Mouse (Mus musculus): ENCODE measurements at regions not wholly inside any gene's neighbourhood (a gene's known extent, or its start where the extent isn't known, plus 50 kb on each side); places are given as distances from the start of the nearest gene placed in this dataset.
A peak's percentile ranks its signal among the peaks of the same experiment; 100 is the strongest.

DNA sequence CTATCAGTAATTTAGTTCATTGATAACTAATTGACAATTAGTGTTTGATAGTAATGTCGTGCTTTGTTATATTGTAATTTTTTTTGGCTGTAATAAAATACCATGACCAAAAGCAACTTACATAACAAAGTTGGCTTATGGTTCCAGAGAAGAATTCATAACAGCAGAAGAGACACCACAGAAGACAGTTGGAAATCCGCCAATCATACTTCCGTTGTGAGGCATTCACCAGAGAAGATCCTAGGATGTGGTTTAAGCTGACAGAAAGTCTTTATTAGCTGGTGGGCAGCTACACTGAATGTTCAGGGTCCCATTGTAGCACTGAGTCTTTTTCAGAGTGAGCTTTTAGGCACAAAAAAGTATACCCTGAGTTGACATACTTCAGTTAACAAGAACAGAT, 109.9 kb downstream of the Sec23a start:
- no peaks in the 10 kb centered on the region for H3K36me3 ChIP-seq
- no peak overlapping the region for H3K4me3 ChIP-seq (replicated peaks)
- H3K27me3 ChIP-seq: no peaks in the 10 kb centered on the region
- H3K9ac ChIP-seq (replicated peaks): no peak overlapping the region
- no peaks in the 10 kb centered on the region for H3K4me1 ChIP-seq (replicated peaks)
- no peaks in the 10 kb centered on the region for H3K9me3 ChIP-seq
- H3K27ac ChIP-seq: no peak overlapping the region
- no peak overlapping the region for H3K4me2 ChIP-seq (replicated peaks)
- WGBS: 87% methylated on average over 3 of the region's 3 CpGs
- ATAC-seq: no peak

DNA sequence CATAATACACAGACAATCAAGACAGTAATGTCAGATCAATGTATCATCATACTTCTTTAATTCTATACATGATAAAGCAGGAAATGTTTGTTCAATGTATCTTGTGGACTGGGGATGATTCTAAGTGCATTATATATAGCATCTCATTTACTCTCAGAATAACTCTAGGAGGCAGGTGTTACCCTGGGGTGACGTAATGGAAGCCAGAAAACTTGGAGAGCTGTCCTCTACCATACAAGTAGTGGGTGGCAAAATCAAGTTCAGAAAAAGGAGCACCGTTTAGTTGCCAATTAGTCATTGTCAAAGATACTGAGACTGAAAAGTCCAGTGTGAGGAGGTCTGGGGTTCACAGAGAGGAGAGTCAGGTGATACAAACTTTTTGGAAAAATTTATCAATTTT, 136.0 kb downstream of the Sec23a start:
- Histone ChIP-seq H3K4me2 (replicated peaks) (no peak overlapping the region), H3K27me3 (no peaks in the 10 kb centered on the region), H3K27ac (no peak overlapping the region), H3K4me3 (replicated peaks) (no peak overlapping the region), H3K36me3 (no peaks in the 10 kb centered on the region), H3K9me3 (no peaks in the 10 kb centered on the region), H3K9ac (replicated peaks) (no peak overlapping the region), H3K4me1 (replicated peaks) (no peaks in the 10 kb centered on the region)
- WGBS: 89% methylated on average over 2 of the region's 2 CpGs
- ATAC-seq: no peak

DNA sequence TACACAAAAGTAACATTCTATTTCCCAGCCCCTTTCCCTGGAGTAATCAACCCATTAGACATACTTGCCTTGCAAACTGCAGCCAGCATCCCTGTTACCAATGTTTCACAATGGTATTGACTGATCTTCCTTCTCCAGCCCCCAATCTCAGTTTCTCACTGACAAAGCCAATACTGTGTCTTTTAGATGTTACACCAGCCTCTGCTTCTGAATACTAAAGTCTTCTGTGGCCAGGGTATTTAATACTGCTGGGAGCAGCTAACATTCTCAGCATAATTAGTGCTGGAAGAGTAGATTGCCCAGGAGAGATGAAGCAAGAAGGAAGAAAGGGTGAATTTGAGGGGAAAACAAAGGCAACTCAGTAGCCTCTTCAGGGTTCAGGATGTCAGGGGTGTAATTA, 139.4 kb downstream of the Sec23a start:
- Histone ChIP-seq H3K9me3 (no peaks in the 10 kb centered on the region), H3K9ac (replicated peaks) (no peak overlapping the region), H3K27me3 (no peaks in the 10 kb centered on the region), H3K36me3 (no peaks in the 10 kb centered on the region), H3K4me3 (replicated peaks) (no peak overlapping the region), H3K27ac (no peak overlapping the region), H3K4me2 (replicated peaks) (no peak overlapping the region), H3K4me1 (replicated peaks) (no peaks in the 10 kb centered on the region)
- no peak for ATAC-seq

DNA sequence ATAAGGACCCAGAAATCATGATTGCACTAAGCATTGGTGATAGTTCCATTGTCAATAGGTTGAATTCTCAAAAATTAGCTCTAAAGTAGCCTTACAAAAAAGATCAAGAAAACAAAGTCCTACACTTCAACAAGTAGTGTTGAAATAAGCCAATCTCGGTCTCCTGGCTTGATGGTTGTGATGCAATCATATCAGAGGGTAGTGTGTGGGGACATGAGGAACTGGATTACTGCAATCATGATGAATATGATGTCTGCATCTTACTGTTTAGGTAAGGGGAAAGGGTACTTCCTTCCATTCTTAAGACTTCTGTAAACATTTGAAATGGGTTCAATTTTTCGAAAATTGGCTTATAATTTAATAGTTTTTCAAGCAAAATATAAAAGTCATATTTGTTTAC, 155.3 kb downstream of the Sec23a start:
- Histone ChIP-seq H3K4me2 (replicated peaks) (no peak overlapping the region), H3K27me3 (no peaks in the 10 kb centered on the region), H3K4me3 (replicated peaks) (no peak overlapping the region), H3K27ac (no peak overlapping the region), H3K4me1 (replicated peaks) (no peaks in the 10 kb centered on the region), H3K9ac (replicated peaks) (no peak overlapping the region), H3K36me3 (no peaks in the 10 kb centered on the region), H3K9me3 (no peaks in the 10 kb centered on the region)
- WGBS: 74% methylated on average over 2 of the region's 2 CpGs
- no peak for ATAC-seq

DNA sequence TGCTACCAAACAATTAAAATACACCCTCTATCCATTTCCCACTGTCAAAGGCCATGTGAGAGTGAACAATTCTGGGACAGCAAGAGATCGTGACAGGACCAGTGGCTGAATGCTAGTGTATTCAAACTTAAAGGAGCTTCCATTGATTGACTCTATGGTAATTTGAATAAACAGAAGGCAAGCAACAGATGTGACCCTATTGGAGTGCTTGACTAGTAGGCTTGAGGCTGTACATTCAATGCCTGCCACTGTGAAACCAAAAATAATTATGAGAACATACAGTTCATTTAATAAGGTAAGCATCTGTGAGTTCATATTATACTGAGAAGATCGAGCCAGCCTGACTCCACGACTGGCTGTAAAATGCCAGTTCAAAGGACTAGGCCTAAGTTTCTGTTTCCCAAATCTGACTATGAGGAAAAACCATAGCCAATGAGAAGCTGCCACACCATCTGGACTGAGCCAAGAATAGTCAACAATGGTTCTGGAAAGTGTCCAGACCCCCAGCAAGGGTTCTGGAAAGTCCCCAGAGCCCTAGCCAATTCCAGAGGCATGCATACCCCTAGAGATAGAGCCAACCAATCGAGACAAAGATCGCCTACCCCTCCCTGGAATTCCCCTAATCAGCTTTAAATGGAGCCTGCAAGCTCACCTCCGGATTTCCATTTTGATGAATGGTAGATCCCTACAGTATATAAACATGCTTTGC, 160.0 kb downstream of the Sec23a start:
- no peak overlapping the region for H3K4me3 ChIP-seq (replicated peaks)
- no peak overlapping the region for H3K9ac ChIP-seq (replicated peaks)
- H3K27ac ChIP-seq: no peak overlapping the region
- H3K36me3 ChIP-seq: no peaks in the 10 kb centered on the region
- peak; percentile 53; the same call in 1 of the 2 replicates for ATAC-seq
- no peaks in the 10 kb centered on the region for H3K27me3 ChIP-seq
- no peaks in the 10 kb centered on the region for H3K4me1 ChIP-seq (replicated peaks)
- H3K9me3 ChIP-seq: no peaks in the 10 kb centered on the region
- H3K4me2 ChIP-seq (replicated peaks): no peak overlapping the region
- WGBS: 71% methylated on average over 6 of the region's 6 CpGs

DNA sequence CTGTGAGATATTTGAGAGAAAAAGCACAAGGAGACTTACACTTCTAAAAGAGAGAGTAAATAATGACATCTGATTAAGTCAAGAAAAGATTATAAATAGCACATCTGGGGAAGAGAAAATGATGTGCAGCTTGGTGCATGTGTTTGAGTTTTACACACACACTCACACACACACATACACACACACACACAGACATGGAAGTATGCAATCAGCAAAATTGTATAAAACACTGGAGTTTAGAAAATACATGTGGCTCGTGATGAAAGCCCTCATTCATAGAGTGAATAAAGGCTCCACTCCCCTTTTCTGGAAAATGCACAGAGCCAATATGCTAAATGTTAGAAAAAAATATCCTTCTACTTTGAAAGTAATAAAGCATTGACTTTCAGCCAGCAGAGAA, 182.2 kb downstream of the Sec23a start:
- no peak overlapping the region for H3K4me3 ChIP-seq (replicated peaks)
- no peak overlapping the region for H3K27ac ChIP-seq
- H3K36me3 ChIP-seq: no peaks in the 10 kb centered on the region
- 71% methylated on average over 1 of the region's 1 CpGs for WGBS
- H3K4me2 ChIP-seq (replicated peaks): no peak overlapping the region
- H3K27me3 ChIP-seq: no peaks in the 10 kb centered on the region
- H3K9ac ChIP-seq (replicated peaks): no peak overlapping the region
- no peaks in the 10 kb centered on the region for H3K4me1 ChIP-seq (replicated peaks)
- no peaks in the 10 kb centered on the region for H3K9me3 ChIP-seq
- ATAC-seq: no peak

DNA sequence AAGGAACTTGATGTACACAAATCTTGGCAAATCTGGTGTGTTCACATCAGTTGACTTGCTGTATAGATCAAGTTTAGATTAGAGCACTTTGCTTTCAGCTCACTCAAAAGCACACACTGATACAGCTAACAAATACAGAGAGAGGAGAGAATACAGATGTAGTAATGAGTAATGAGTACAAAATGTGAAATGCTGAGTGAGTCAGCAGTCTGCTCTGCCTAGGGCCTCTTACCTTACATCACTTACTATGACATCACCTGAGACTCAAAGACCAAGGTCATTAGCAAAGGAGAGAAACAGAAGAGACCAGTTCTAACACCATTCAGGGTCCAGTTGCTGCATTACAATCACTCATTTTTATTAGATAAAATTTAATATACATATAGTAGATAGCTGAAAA, 184.0 kb downstream of the Sec23a start:
- ATAC-seq: no peak
- Histone ChIP-seq H3K4me3 (replicated peaks) (no peak overlapping the region), H3K27ac (no peak overlapping the region), H3K9me3 (no peaks in the 10 kb centered on the region), H3K4me2 (replicated peaks) (no peak overlapping the region), H3K9ac (replicated peaks) (no peak overlapping the region), H3K36me3 (no peaks in the 10 kb centered on the region), H3K4me1 (replicated peaks) (no peaks in the 10 kb centered on the region), H3K27me3 (no peaks in the 10 kb centered on the region)

DNA sequence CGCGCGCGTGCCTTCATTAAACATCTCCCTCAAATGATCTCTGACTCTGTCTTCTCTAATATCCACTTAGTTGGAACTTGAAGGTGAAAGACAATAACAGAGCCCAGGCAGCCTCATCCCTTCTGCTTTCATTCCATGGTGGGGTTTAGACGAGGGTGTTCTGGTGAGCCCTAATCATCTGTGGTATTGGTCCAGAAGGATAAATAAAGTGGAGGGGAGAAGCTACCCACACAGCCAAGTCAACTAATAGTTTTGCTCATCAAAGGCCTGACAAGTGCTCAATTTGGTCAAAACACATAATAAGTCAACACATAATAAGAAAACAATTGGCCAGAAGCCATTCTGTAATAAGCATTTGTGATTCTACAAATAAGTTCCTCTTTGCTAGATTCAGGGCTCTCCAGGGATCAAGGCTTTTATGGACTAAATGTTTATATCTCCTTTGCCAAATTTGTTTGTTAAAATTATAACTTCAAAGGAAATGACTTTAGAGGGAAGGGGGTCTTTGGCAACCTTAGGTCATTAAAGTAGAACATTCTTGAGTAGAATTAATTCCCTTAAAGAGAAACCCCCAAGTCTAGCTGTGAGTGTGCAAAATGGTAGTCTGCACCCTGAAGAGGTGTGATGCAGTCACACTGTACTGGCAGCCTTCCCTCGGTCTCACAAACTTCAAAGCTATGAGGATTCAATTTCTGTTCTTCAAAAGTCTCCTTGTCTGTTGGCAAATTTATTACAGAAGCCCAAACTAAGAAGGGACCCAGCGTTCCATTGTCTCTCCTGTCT, 186.5 kb downstream of the Sec23a start:
- no peak overlapping the region for H3K4me3 ChIP-seq (replicated peaks)
- no peak overlapping the region for H3K9ac ChIP-seq (replicated peaks)
- no peak overlapping the region for H3K4me2 ChIP-seq (replicated peaks)
- H3K4me1 ChIP-seq (replicated peaks): no peaks in the 10 kb centered on the region
- WGBS: 94% methylated on average over 7 of the region's 7 CpGs
- H3K9me3 ChIP-seq: no peaks in the 10 kb centered on the region
- no peaks in the 10 kb centered on the region for H3K36me3 ChIP-seq
- H3K27me3 ChIP-seq: no peaks in the 10 kb centered on the region
- no peak for ATAC-seq
- H3K27ac ChIP-seq: no peak overlapping the region

DNA sequence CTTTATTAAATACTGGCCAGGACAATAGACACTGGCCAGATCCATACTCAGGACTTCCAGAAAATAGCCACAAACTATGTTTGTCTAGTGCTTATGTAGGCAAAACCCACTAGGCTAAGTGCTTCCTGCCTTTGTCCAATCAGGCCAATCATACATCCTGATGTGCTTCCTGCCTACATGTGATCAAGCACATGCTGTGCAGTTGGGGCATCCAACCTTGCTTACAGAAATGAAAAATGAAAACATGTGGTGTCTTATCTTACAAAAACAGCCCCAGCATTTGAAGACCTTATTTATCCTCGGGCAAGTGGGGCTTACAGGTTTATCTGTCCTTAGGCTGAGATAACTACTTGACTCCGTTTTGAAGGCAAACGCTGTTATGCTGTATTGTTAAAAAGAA, 188.8 kb downstream of the Sec23a start:
- no peak overlapping the region for H3K9ac ChIP-seq (replicated peaks)
- no peaks in the 10 kb centered on the region for H3K36me3 ChIP-seq
- no peaks in the 10 kb centered on the region for H3K4me1 ChIP-seq (replicated peaks)
- H3K27me3 ChIP-seq: no peaks in the 10 kb centered on the region
- WGBS: 86% methylated on average over 3 of the region's 3 CpGs
- no peaks in the 10 kb centered on the region for H3K9me3 ChIP-seq
- H3K4me2 ChIP-seq (replicated peaks): no peak overlapping the region
- H3K27ac ChIP-seq: no peak overlapping the region
- no peak overlapping the region for H3K4me3 ChIP-seq (replicated peaks)
- no peak for ATAC-seq

DNA sequence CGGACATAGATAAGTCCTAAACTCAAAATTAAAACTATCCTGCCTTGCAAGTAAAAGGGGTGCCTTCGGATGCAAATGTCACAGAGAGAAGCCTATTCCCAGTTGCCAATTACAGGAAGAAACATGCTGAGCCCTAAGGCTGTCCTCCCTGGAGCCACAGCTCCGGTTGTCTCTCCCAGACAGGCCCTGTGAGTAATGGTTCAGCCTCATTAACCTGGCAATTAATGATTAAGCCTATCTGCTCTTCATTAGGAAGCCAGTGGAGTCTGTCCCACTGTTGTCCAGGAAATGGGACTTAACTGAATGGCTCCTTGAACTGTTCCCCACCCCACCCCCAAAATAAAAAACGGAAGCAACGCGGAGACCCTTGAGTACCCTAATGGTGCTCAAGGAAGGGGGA, 207.7 kb downstream of the Sec23a start:
- 62% methylated on average over 6 of the region's 6 CpGs for WGBS
- no peaks in the 10 kb centered on the region for H3K4me1 ChIP-seq (replicated peaks)
- no peaks in the 10 kb centered on the region for H3K27me3 ChIP-seq
- H3K9me3 ChIP-seq: no peaks in the 10 kb centered on the region
- H3K36me3 ChIP-seq: no peaks in the 10 kb centered on the region
- H3K4me3 ChIP-seq (replicated peaks): no peak overlapping the region
- H3K27ac ChIP-seq: no peak overlapping the region
- no peak overlapping the region for H3K4me2 ChIP-seq (replicated peaks)
- peak; percentile 65; the same call in 1 of the 2 replicates for ATAC-seq
- H3K9ac ChIP-seq (replicated peaks): no peak overlapping the region

DNA sequence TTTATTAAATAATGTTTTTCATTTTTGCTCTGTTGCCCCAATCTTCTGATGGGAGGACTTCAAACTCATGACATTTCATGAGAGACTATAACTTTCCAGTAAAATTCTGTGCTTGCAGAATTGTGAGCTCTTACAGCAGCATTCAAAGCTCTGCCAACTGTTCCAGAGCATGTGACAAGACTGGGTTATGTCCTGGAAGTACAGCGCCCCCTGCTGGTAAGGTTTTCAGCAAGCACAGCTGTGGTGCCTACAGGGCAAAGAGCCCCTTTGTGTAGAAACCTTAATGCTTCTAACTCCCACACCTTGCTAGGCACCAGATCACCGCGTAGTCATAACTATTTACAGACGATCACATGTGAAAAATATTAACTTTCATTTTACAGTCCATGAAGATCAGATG, 209.4 kb downstream of the Sec23a start:
- H3K9ac ChIP-seq (replicated peaks): no peak overlapping the region
- H3K4me1 ChIP-seq (replicated peaks): no peaks in the 10 kb centered on the region
- no peak overlapping the region for H3K27ac ChIP-seq
- 40% methylated on average over 4 of the region's 4 CpGs for WGBS
- no peaks in the 10 kb centered on the region for H3K36me3 ChIP-seq
- no peaks in the 10 kb centered on the region for H3K9me3 ChIP-seq
- no peak overlapping the region for H3K4me2 ChIP-seq (replicated peaks)
- H3K4me3 ChIP-seq (replicated peaks): no peak overlapping the region
- H3K27me3 ChIP-seq: no peaks in the 10 kb centered on the region
- ATAC-seq: peak; percentile 88; the same call in 1 of the 2 replicates
